Comparison of ENCODE assay signal across 19 mouse cellular contexts in genomic region chr7:135740453-135740852, GRCm38 (mm10). TPM values are rescaled to one million over a fixed set of nuclear protein-coding genes. Genes with fewer than 3 reads are reported as not detected.
A peak's percentile ranks its signal among the peaks of the same experiment; 100 is the strongest.
DNase-seq lines count a peak whose midpoint lies in the region; ATAC-seq lines count a peak whose summit lies in the region.
"Had no signal": no experiment of that assay in that cellular context is flagged by ENCODE, and none has a peak within 500 bp of the region (broad histone marks: within the 10 kb centered on the region; RNA-seq: fewer than 3 reads in every experiment).

No protein-coding gene starts in this region.

- no peaks in the 10 kb centered on the region for H3K9me3 ChIP-seq in midbrain, embryonic 11.5 days (ENCODE audit: control insufficient read depth, low read length)
- no peaks in the 10 kb centered on the region for H3K9me3 ChIP-seq in midbrain, embryonic 13.5 days
- H3K9me3 ChIP-seq in embryonic facial prominence, embryonic 14.5 days (ENCODE audit: control insufficient read depth, low read length), result peaks cover 9% of the 10 kb centered on the region; the same call in 1 of the 2 replicates
- H3K9me3 ChIP-seq in heart, embryonic 11.5 days (replicated peaks; ENCODE audit: control insufficient read depth, low read length), result no peaks in the 10 kb centered on the region
- H3K9me3 ChIP-seq: forebrain, embryonic 15.5 days; intestine, embryonic 15.5 days had no signal

- no peak overlapping the region for H3K4me3 ChIP-seq in midbrain, embryonic 11.5 days (ENCODE audit: low read depth, low read length)
- no peak overlapping the region for H3K4me3 ChIP-seq in midbrain, embryonic 13.5 days (replicated peaks)
- no peak overlapping the region for H3K4me3 ChIP-seq in embryonic facial prominence, embryonic 14.5 days (ENCODE audit: low read depth, low read length)
- H3K4me3 ChIP-seq in heart, embryonic 11.5 days (ENCODE audit: low read depth, low read length), result no peak overlapping the region
- H3K4me3 ChIP-seq: forebrain, embryonic 15.5 days; heart, adult 2 months; heart, embryonic 12.5 days; hindbrain, embryonic 10.5 days; intestine, embryonic 15.5 days had no signal

- peak; percentile 44 for DNase-seq in midbrain, embryonic 11.5 days (ENCODE audit: low spot score, missing footprints)
- peak; percentile 72 for DNase-seq in ZHBTc4 (ENCODE audit: low read depth, low spot score)
- DNase-seq in embryonic facial prominence, embryonic 14.5 days (ENCODE audit: low spot score), result peak; percentile 70
- DNase-seq in yolk sac, embryonic 10.5 days (ENCODE audit: low spot score), result peak; percentile 44
- DNase-seq in T-cell, adult 2 months (ENCODE audit: low spot score), result no peak
- DNase-seq: adrenal gland, postnatal 14 days; cerebellum, adult 11-12 months; cerebellum, adult 9-10 months; cerebellum, postnatal 25 days; gastrocnemius, postnatal 14 days; heart, adult 2 months had no signal

- 73% methylated on average over 3 of the region's 3 CpGs for WGBS in midbrain, embryonic 11.5 days
- WGBS in midbrain, embryonic 13.5 days, result 70% methylated on average over 3 of the region's 3 CpGs
- WGBS in embryonic facial prominence, embryonic 14.5 days, result 19% methylated on average over 3 of the region's 3 CpGs
- 45% methylated on average over 3 of the region's 3 CpGs for WGBS in heart, embryonic 11.5 days (ENCODE audit: insufficient replicate concordance)

- H3K9ac ChIP-seq in midbrain, embryonic 11.5 days (ENCODE audit: low read length), result no peak overlapping the region
- H3K9ac ChIP-seq in midbrain, embryonic 13.5 days (replicated peaks), result no peak overlapping the region
- H3K9ac ChIP-seq in embryonic facial prominence, embryonic 14.5 days (ENCODE audit: low read depth, low read length), result no peak overlapping the region
- no peak overlapping the region for H3K9ac ChIP-seq in heart, embryonic 11.5 days (ENCODE audit: low read depth, low read length)
- H3K9ac ChIP-seq: forebrain, embryonic 15.5 days; heart, embryonic 12.5 days; hindbrain, embryonic 14.5 days; intestine, embryonic 15.5 days had no signal

- no peak overlapping the region for H3K27ac ChIP-seq in midbrain, embryonic 11.5 days (ENCODE audit: low read depth, low read length)
- H3K27ac ChIP-seq in midbrain, embryonic 13.5 days, result no peak overlapping the region
- no peak overlapping the region for H3K27ac ChIP-seq in embryonic facial prominence, embryonic 14.5 days (replicated peaks; ENCODE audit: low read depth, low read length)
- H3K27ac ChIP-seq in heart, embryonic 11.5 days (ENCODE audit: low read depth, low read length), result no peak overlapping the region
- H3K27ac ChIP-seq: forebrain, embryonic 15.5 days; heart, adult 2 months; hindbrain, embryonic 10.5 days; hindbrain, embryonic 14.5 days; intestine, embryonic 15.5 days had no signal

- no peaks in the 10 kb centered on the region for H3K27me3 ChIP-seq in midbrain, embryonic 11.5 days (ENCODE audit: control insufficient read depth, insufficient read depth, low read length)
- no peaks in the 10 kb centered on the region for H3K27me3 ChIP-seq in midbrain, embryonic 13.5 days
- no peaks in the 10 kb centered on the region for H3K27me3 ChIP-seq in embryonic facial prominence, embryonic 14.5 days (replicated peaks; ENCODE audit: control insufficient read depth, insufficient read depth, low read length)
- H3K27me3 ChIP-seq in heart, embryonic 11.5 days (ENCODE audit: control insufficient read depth, insufficient read depth, low read length), result no peaks in the 10 kb centered on the region
- H3K27me3 ChIP-seq: forebrain, embryonic 15.5 days; heart, embryonic 12.5 days; intestine, embryonic 15.5 days had no signal

- no peaks in the 10 kb centered on the region for H3K36me3 ChIP-seq in midbrain, embryonic 11.5 days (ENCODE audit: control insufficient read depth, insufficient read depth, low read length)
- no peaks in the 10 kb centered on the region for H3K36me3 ChIP-seq in midbrain, embryonic 13.5 days
- H3K36me3 ChIP-seq in embryonic facial prominence, embryonic 14.5 days (ENCODE audit: control insufficient read depth, insufficient read depth, low read length), result no peaks in the 10 kb centered on the region
- no peaks in the 10 kb centered on the region for H3K36me3 ChIP-seq in heart, embryonic 11.5 days (ENCODE audit: control insufficient read depth, insufficient read depth, low read length)
- H3K36me3 ChIP-seq: forebrain, embryonic 15.5 days; heart, embryonic 12.5 days; hindbrain, embryonic 10.5 days; intestine, embryonic 15.5 days had no signal

- no peak overlapping the region for H3K4me2 ChIP-seq in midbrain, embryonic 11.5 days
- H3K4me2 ChIP-seq in midbrain, embryonic 13.5 days (replicated peaks), result no peak overlapping the region
- H3K4me2 ChIP-seq in embryonic facial prominence, embryonic 14.5 days (ENCODE audit: low read depth, low read length), result no peak overlapping the region
- no peak overlapping the region for H3K4me2 ChIP-seq in heart, embryonic 11.5 days
- H3K4me2 ChIP-seq: forebrain, embryonic 15.5 days; heart, embryonic 12.5 days; hindbrain, embryonic 14.5 days; intestine, embryonic 15.5 days had no signal

- H3K4me1 ChIP-seq in midbrain, embryonic 11.5 days (ENCODE audit: control insufficient read depth, insufficient read depth, low read length), result no peaks in the 10 kb centered on the region
- peaks cover 7% of the 10 kb centered on the region for H3K4me1 ChIP-seq in midbrain, embryonic 13.5 days (replicated peaks)
- H3K4me1 ChIP-seq in embryonic facial prominence, embryonic 14.5 days (ENCODE audit: control insufficient read depth, insufficient read depth, low read length), result peaks cover 5% of the 10 kb centered on the region
- no peaks in the 10 kb centered on the region for H3K4me1 ChIP-seq in heart, embryonic 11.5 days (ENCODE audit: control insufficient read depth, insufficient read depth, low read length)
- H3K4me1 ChIP-seq: heart, embryonic 12.5 days had no signal

- ATAC-seq in midbrain, embryonic 11.5 days (ENCODE audit: low FRiP score), result no peak
- no peak for ATAC-seq in midbrain, embryonic 13.5 days
- ATAC-seq in embryonic facial prominence, embryonic 14.5 days (ENCODE audit: low read depth), result no peak
- ATAC-seq in megakaryocyte progenitor cell, adult 5-6 weeks (replicated peaks; ENCODE audit: poor library complexity), result no peak
- ATAC-seq in heart, embryonic 11.5 days (replicated peaks; ENCODE audit: insufficient number of reproducible peaks, low FRiP score, low TSS enrichment), result no peak
- ATAC-seq: forebrain, embryonic 15.5 days; intestine, embryonic 15.5 days had no signal

RNA-seq across cellular contexts. Expression of gene Mki67, which starts 24.3 kb away (rescaled TPM):
- polyA plus RNA-seq in midbrain, embryonic 11.5 days (2014; fragmentation: Nextera tagmentation; extraction: Ambion mirVana), result 62.2 and 64.4 TPM in 2 replicates
- 17.7 and 18.8 TPM in 2 replicates for polyA plus RNA-seq in midbrain, embryonic 13.5 days (2015; fragmentation: Nextera tagmentation; extraction: Ambion mirVana)
- 49.5 and 51.4 TPM in 2 replicates for polyA plus RNA-seq in embryonic facial prominence, embryonic 14.5 days (2014; fragmentation: Nextera tagmentation; extraction: Ambion mirVana)
- 389 and 403 TPM in 2 replicates for total RNA-seq in megakaryocyte progenitor cell, adult 5-6 weeks (2015)
- total RNA-seq in megakaryocyte progenitor cell, adult 5-6 weeks (2017), result 247 and 299 TPM in 2 replicates
- polyA plus RNA-seq in heart, embryonic 11.5 days (2014; fragmentation: Nextera tagmentation; extraction: Ambion mirVana), result 44.5 and 52.6 TPM in 2 replicates
